Mouse (Mus musculus): ENCODE measurements at regions not wholly inside any gene's neighbourhood (a gene's known extent, or its start where the extent isn't known, plus 50 kb on each side); places are given as distances from the start of the nearest gene placed in this dataset.

DNA sequence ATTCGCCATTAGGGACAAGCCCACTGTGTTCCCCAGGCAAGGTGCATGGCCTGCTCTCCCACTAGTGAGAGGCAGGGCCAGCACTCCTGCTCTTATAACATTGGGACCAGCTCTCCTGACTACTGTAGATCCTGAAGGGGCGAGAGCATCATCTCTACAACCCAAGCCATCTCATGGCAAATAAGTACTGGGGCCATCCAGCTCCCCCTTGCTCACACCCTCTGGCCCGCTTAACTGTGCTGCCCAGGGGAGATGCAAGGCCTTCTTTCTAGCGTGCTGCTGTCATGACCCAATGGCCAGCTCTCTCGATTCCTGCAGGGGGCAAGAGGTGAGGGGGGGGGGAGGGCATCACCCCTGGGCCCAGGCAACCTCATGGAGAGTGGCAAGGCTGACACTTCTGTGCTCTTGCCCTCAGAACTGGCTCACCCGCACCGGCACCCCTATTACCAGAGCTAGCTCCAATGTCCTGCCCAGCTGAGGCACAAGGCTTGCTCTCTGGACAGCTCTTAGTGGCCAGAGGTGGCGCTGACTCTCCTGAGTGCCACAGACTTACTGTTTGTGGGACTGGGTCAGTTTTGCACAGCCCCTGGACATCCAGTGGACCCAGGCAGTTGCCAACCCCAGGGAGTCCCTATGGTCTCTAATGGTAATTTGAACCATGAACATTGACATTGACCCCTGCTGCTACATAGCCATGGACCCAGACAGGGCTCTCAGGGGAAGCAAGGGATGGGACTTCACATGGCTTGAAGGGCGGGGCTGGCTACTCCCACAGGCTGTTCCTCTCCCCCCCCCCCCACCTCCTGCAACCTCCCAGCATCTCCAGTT, 448.2 kb downstream of the Tdrd3 start:
- DNase-seq (ENCODE audit: inconsistent age in 2 of 2, low spot score in 1 of 2), result no peak

DNA sequence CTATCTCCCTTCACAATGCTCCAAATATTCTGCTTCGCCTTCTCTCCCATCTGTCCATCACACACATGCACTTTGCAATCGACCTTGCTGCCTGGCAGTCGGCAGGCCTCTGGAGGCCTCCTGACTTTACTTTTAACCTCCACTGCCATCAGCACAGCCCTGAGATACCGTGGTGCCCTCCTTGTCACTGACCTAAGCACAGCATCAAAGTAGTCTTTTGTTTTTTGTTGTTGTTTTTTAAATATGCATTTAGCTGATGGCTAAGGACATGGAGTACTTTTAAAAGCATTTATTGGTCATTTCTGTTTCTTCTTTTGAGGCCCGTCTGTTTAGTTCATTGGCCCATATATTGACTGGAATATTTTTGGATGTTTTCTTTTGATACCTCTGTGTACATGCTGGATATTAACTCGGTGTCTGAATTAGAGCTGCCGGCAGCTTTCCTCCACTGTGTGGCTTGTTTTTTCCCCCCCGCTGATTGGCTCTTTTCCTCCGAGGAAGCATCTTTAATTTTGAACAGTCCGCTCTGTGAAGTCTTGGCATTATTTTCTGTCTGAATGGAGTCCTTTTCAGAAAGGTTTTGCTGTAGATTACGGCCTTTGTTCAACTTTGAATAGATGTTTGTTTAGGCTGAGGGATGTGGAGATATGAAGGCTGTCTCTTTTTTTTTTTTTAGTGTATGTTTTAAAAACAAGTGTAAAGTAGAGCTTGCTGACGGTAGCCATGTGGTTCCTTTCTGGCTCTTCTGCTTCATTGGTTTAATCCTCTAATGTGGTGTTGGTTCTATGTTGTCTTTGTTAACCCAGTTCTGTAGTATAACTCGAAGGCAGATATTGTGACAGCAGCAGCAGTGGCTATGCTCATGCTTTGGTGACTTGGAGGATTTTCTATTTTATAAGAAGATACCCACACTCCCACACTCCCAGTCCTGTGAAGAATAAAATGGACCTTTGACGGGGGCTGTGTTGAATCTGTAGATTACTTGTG, 449.1 kb downstream of the Tdrd3 start:
- DNase-seq (ENCODE audit: inconsistent age in 2 of 2, low spot score in 1 of 2), result no peak

DNA sequence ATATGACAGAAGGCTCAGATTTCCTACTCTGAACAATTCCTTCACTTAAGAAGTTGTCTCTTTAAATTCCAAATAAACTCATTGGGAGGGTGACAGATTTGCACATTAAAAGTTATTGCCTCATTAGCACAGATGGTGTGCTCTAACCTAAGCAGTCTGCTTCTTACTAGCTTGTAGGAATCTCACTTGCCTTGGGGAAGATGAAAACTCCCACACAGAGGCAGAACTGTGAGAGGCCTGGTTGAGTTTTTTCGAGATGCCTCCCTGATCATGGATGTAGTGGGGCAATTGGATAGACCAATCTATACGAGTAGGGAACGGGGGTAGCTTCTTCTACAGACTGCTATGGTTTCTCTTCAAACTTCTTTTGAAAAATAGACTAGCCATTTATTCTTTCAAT, 485.3 kb downstream of the Tdrd3 start:
- DNase-seq (ENCODE audit: inconsistent age in 2 of 2, low spot score in 1 of 2), result no peak

DNA sequence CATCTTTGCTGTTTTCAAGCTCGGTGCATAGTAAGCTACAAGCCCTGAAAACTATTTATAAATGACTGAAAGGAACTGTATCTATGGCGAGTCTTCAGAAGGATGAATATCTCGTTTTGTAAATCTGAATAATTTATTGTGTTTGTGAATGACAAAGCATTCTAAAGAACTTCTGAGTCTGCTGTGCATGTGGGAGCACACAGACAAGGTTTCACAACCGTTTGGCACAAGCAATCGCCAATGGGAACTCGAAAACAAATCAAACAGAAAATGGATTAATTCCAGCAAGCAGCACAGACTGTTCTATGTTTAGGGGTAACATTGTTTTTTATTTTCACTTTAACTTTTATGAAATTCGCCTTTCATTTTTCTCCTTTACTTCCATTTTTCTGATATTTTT, 486.0 kb downstream of the Tdrd3 start:
- DNase-seq (ENCODE audit: inconsistent age in 2 of 2, low spot score in 1 of 2), result peak in 1 of 2 experiments; percentile 17

Measured in adrenal gland, adult (tissue).